ENCODE assay signal across 8 mouse cellular contexts in genomic region chr6:39871381-39872305, GRCm38 (mm10). TPM values are rescaled to one million over a fixed set of nuclear protein-coding genes. Genes with fewer than 3 reads are reported as not detected.
DNase-seq lines count a peak whose midpoint lies in the region; ATAC-seq and TF ChIP-seq lines count a peak whose summit lies in the region.

No protein-coding gene starts in this region.

- peak; percentile 22; the same call in 1 of the 2 replicates for TF ChIP-seq CTCF in gastrocnemius, adult 2 months (IDR thresholded peaks at IDR 0.05)
- TF ChIP-seq CTCF in lung, postnatal 0 days (IDR thresholded peaks at IDR 0.05) = no peak

- H3K4me2 ChIP-seq in hindbrain, embryonic 14.5 days (replicated peaks) = peak overlapping the region; percentile 89
- peak overlapping the region; percentile 75 for H3K4me2 ChIP-seq in lung, postnatal 0 days (replicated peaks; ENCODE audit: low read depth, low read length)

- no peaks in the 10 kb centered on the region for H3K27me3 ChIP-seq in hindbrain, embryonic 14.5 days (ENCODE audit: control insufficient read depth, insufficient read depth, low read length)
- peaks cover 37% of the 10 kb centered on the region for H3K27me3 ChIP-seq in lung, postnatal 0 days (replicated peaks; ENCODE audit: insufficient read depth, low read length)

- H3K9me3 ChIP-seq in hindbrain, embryonic 14.5 days (ENCODE audit: control insufficient read depth, low read length) = no peaks in the 10 kb centered on the region
- no peaks in the 10 kb centered on the region for H3K9me3 ChIP-seq in lung, postnatal 0 days (ENCODE audit: low read length)

- H3K36me3 ChIP-seq in hindbrain, embryonic 14.5 days (replicated peaks; ENCODE audit: control insufficient read depth, insufficient read depth) = no peaks in the 10 kb centered on the region
- H3K36me3 ChIP-seq in lung, postnatal 0 days (ENCODE audit: insufficient read depth, low read length) = no peaks in the 10 kb centered on the region

- DNase-seq in adrenal gland, adult 2 months = peak; percentile 89
- DNase-seq in gastrocnemius, adult 2 months = peak; percentile 84
- DNase-seq in hindbrain, embryonic 14.5 days (ENCODE audit: low spot score) = peak; percentile 87
- peak; percentile 71 to 75 for DNase-seq in layer of hippocampus, postnatal 25 days (ENCODE audit: extremely low spot score in 1 of 2, low spot score in 1 of 2)
- peak; percentile 56 for DNase-seq in lung, postnatal 0 days (ENCODE audit: low spot score)
- DNase-seq in retina, postnatal 7 days (ENCODE audit: low read depth, low spot score) = peak; percentile 48
- DNase-seq in c-Kit-positive CD71-positive TER-119-positive erythroid progenitor cells, embryonic 14.5 days (ENCODE audit: low spot score) = no peak

- no peak for TF ChIP-seq EP300 in lung, postnatal 0 days (IDR thresholded peaks at IDR 0.05)

- peak overlapping the region; percentile 90 for H3K9ac ChIP-seq in hindbrain, embryonic 14.5 days
- no peak overlapping the region for H3K9ac ChIP-seq in lung, postnatal 0 days (replicated peaks; ENCODE audit: low read depth)

- ATAC-seq in common myeloid progenitor, adult 5-6 weeks (replicated peaks; ENCODE audit: low read depth, poor library complexity, severe bottlenecking) = peak; percentile 67
- ATAC-seq in hindbrain, embryonic 14.5 days (ENCODE audit: low FRiP score) = peak; percentile 81
- ATAC-seq in lung, postnatal 0 days = peak; percentile 87

- peaks cover 24% of the 10 kb centered on the region for H3K4me1 ChIP-seq in hindbrain, embryonic 14.5 days (replicated peaks; ENCODE audit: control insufficient read depth, insufficient read depth, low read length)
- H3K4me1 ChIP-seq in lung, postnatal 0 days (ENCODE audit: insufficient read depth, low read depth, low read length) = peaks cover 12% of the 10 kb centered on the region; the same call in 1 of the 2 replicates

- intact Hi-C loops in gastrocnemius, adult 2 months (cut with DNase I) = loop anchor here (2.0 kb wide), 1 partner anchor 431 kb away; no protein-coding TSS in a partner anchor

- H3K4me3 ChIP-seq in gastrocnemius, adult 2 months = peak overlapping the region; percentile 81
- H3K4me3 ChIP-seq in hindbrain, embryonic 14.5 days (replicated peaks; ENCODE audit: low read length) = peak overlapping the region; percentile 79
- H3K4me3 ChIP-seq in lung, postnatal 0 days (ENCODE audit: low read depth, low read length) = peak overlapping the region; percentile 40

- H3K27ac ChIP-seq in gastrocnemius, adult 2 months = peak overlapping the region; percentile 66; the same call in 1 of the 2 replicates
- peak overlapping the region; percentile 94 for H3K27ac ChIP-seq in hindbrain, embryonic 14.5 days
- no peak overlapping the region for H3K27ac ChIP-seq in lung, postnatal 0 days (ENCODE audit: low read length)

- under 1% methylated on average over 67 of the region's 71 CpGs for WGBS in hindbrain, embryonic 14.5 days
- WGBS in lung, postnatal 0 days = under 1% methylated on average over 70 of the region's 71 CpGs

RNA-seq across cellular contexts. Expression of gene Tmem178b, which starts 1.4 kb away (rescaled TPM):
- 10 to 100 TPM in 1 of 2 experiments, 1 to 10 TPM in 1; 8.9 to 31.3 TPM for total RNA-seq in adrenal gland, adult 2 months (2021)
- polyA plus RNA-seq in adrenal gland, adult 2 months (2012; rRNA removed) = 7.0 and 15.4 TPM in 2 replicates
- not detected in 2 replicates for total RNA-seq in common myeloid progenitor, adult 5-6 weeks (2017)
- total RNA-seq in gastrocnemius, adult 2 months (2021) = 1 to 10 TPM; 1.3 to 2.0 TPM
- 40.8 and 43.8 TPM in 2 replicates for polyA plus RNA-seq in hindbrain, embryonic 14.5 days (2014; fragmentation: Nextera tagmentation; extraction: Ambion mirVana)
- 100 to 1,000 TPM; 166 to 205 TPM for total RNA-seq in layer of hippocampus, postnatal 25 days (2021)
- polyA plus RNA-seq in lung, postnatal 0 days (2015; fragmentation: Nextera tagmentation; extraction: Ambion mirVana) = 0.10 and 0.24 TPM in 2 replicates

Comparison
In these comparisons a context has a peak if more than half of its experiments do, and no peak if none do; other contexts are left out.
1. RNA of gene Tmem178b, which starts 1.4 kb away (total RNA-seq): 166 to 205 TPM in layer of hippocampus, postnatal 25 days; 8.9 to 31.3 TPM in adrenal gland, adult 2 months, 1.3 to 2.0 TPM in gastrocnemius, adult 2 months and not detected in common myeloid progenitor, adult 5-6 weeks; every median in the first group is over 4 times any median in the second.
2. Peak in every context shown above with its lines, with median percentiles within 50 percentile points of each other: ATAC-seq and H3K4me3 ChIP-seq.